Comparison of ENCODE assay signal across 19 mouse cellular contexts in the genomic region with DNA sequence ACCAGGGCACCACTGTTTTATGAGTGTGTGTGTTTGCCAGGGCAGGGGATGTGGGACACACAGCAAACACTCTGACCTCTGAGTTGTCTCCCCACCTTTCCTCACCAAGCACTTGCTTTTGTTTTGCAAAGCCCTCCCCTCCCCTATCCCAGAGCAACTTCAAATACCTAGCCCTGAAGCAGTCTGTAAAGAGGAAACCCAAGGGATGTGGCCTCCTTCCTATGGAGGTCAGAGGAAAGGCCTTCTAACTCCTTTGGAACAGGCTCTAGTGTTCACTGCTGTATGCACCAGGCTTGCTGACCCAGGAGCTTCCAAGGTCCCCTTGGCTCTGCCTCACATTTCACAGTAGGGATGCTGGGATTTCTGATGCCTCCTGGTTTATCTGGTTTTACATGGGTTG. TPM values are rescaled to one million over a fixed set of nuclear protein-coding genes. Genes with fewer than 3 reads are reported as not detected.
DNase-seq lines count a peak whose midpoint lies in the region; ATAC-seq and TF ChIP-seq lines count a peak whose summit lies in the region.
"Had no signal": no experiment of that assay in that cellular context is flagged by ENCODE, and none has a peak within 500 bp of the region (broad histone marks: within the 10 kb centered on the region; RNA-seq: fewer than 3 reads in every experiment).

No protein-coding gene starts in this region.

- peak overlapping the region; percentile 71 for H3K27ac ChIP-seq in forebrain, embryonic 11.5 days (ENCODE audit: low read depth, low read length)
- no peak overlapping the region for H3K27ac ChIP-seq in forebrain, postnatal 0 days (ENCODE audit: low read depth, low read length)
- H3K27ac ChIP-seq in midbrain, embryonic 11.5 days (ENCODE audit: low read depth, low read length), result no peak overlapping the region
- H3K27ac ChIP-seq in midbrain, embryonic 16.5 days (ENCODE audit: low read length), result no peak overlapping the region
- H3K27ac ChIP-seq in forebrain, embryonic 12.5 days, result peak overlapping the region; percentile 81
- H3K27ac ChIP-seq: embryonic facial prominence, embryonic 12.5 days; heart, embryonic 13.5 days had no signal

- no peak overlapping the region for H3K4me3 ChIP-seq in forebrain, embryonic 11.5 days (ENCODE audit: low read depth, low read length)
- H3K4me3 ChIP-seq in forebrain, postnatal 0 days (ENCODE audit: low read depth, low read length), result no peak overlapping the region
- H3K4me3 ChIP-seq in midbrain, embryonic 11.5 days (ENCODE audit: low read depth, low read length), result no peak overlapping the region
- no peak overlapping the region for H3K4me3 ChIP-seq in midbrain, embryonic 16.5 days (ENCODE audit: low read depth, low read length)
- H3K4me3 ChIP-seq in forebrain, embryonic 12.5 days (replicated peaks), result no peak overlapping the region
- H3K4me3 ChIP-seq: embryonic facial prominence, embryonic 12.5 days; heart, embryonic 13.5 days had no signal

- DNase-seq in forebrain, embryonic 11.5 days (ENCODE audit: low spot score), result no peak
- DNase-seq in forebrain, postnatal 0 days, result no peak
- DNase-seq in midbrain, embryonic 11.5 days (ENCODE audit: low spot score, missing footprints), result peak; percentile 64
- DNase-seq in frontal cortex, adult 2 months (ENCODE audit: extremely low spot score in 1 of 2, low spot score in 1 of 2), result no peak
- no peak for DNase-seq in heart, adult 8-10 months (ENCODE audit: low spot score)
- DNase-seq: adrenal gland, postnatal 14 days; cerebellum, adult 11-12 months; cerebellum, adult 9-10 months; gastrocnemius, postnatal 14 days; heart, postnatal 36 days had no signal

- no peak overlapping the region for H3K9ac ChIP-seq in forebrain, embryonic 11.5 days (ENCODE audit: low read length)
- H3K9ac ChIP-seq in forebrain, postnatal 0 days, result no peak overlapping the region
- H3K9ac ChIP-seq in midbrain, embryonic 11.5 days (ENCODE audit: low read length), result no peak overlapping the region
- no peak overlapping the region for H3K9ac ChIP-seq in midbrain, embryonic 16.5 days (ENCODE audit: low read depth, low read length)
- H3K9ac ChIP-seq in forebrain, embryonic 12.5 days, result no peak overlapping the region
- H3K9ac ChIP-seq: embryonic facial prominence, embryonic 12.5 days; heart, embryonic 13.5 days had no signal

- H3K27me3 ChIP-seq in forebrain, embryonic 11.5 days (ENCODE audit: control insufficient read depth, insufficient read depth, low read length), result no peaks in the 10 kb centered on the region
- no peaks in the 10 kb centered on the region for H3K27me3 ChIP-seq in forebrain, postnatal 0 days (ENCODE audit: insufficient read depth, low read length)
- H3K27me3 ChIP-seq in midbrain, embryonic 11.5 days (ENCODE audit: control insufficient read depth, insufficient read depth, low read length), result no peaks in the 10 kb centered on the region
- no peaks in the 10 kb centered on the region for H3K27me3 ChIP-seq in midbrain, embryonic 16.5 days (ENCODE audit: control insufficient read depth, insufficient read depth, low read depth, low read length)
- no peaks in the 10 kb centered on the region for H3K27me3 ChIP-seq in forebrain, embryonic 12.5 days
- H3K27me3 ChIP-seq: embryonic facial prominence, embryonic 12.5 days; heart, embryonic 13.5 days had no signal

- H3K4me1 ChIP-seq in forebrain, embryonic 11.5 days (replicated peaks; ENCODE audit: control insufficient read depth, insufficient read depth, low read length), result peaks cover 10% of the 10 kb centered on the region
- H3K4me1 ChIP-seq in forebrain, postnatal 0 days (ENCODE audit: insufficient read depth), result peaks cover 8% of the 10 kb centered on the region; the same call in 1 of the 2 replicates
- no peaks in the 10 kb centered on the region for H3K4me1 ChIP-seq in midbrain, embryonic 11.5 days (ENCODE audit: control insufficient read depth, insufficient read depth, low read length)
- H3K4me1 ChIP-seq in midbrain, embryonic 16.5 days (ENCODE audit: control insufficient read depth, insufficient read depth, low read length), result peaks cover 10% of the 10 kb centered on the region
- H3K4me1 ChIP-seq in forebrain, embryonic 12.5 days, result peaks cover 40% of the 10 kb centered on the region

- H3K36me3 ChIP-seq in forebrain, embryonic 11.5 days (ENCODE audit: control insufficient read depth, insufficient read depth, low read length), result no peaks in the 10 kb centered on the region
- H3K36me3 ChIP-seq in forebrain, postnatal 0 days (ENCODE audit: insufficient read depth), result no peaks in the 10 kb centered on the region
- H3K36me3 ChIP-seq in midbrain, embryonic 11.5 days (ENCODE audit: control insufficient read depth, insufficient read depth, low read length), result no peaks in the 10 kb centered on the region
- H3K36me3 ChIP-seq in midbrain, embryonic 16.5 days (ENCODE audit: control insufficient read depth, insufficient read depth, low read length), result no peaks in the 10 kb centered on the region
- no peaks in the 10 kb centered on the region for H3K36me3 ChIP-seq in forebrain, embryonic 12.5 days (replicated peaks)
- H3K36me3 ChIP-seq: embryonic facial prominence, embryonic 12.5 days; G1E; heart, embryonic 13.5 days had no signal

- no peak for TF ChIP-seq CTCF in forebrain, postnatal 0 days (IDR thresholded peaks at IDR 0.05; ENCODE audit: low read depth)

- ATAC-seq in forebrain, embryonic 11.5 days (replicated peaks; ENCODE audit: low FRiP score), result no peak
- ATAC-seq in forebrain, postnatal 0 days, result no peak
- no peak for ATAC-seq in midbrain, embryonic 11.5 days (ENCODE audit: low FRiP score)
- ATAC-seq in midbrain, embryonic 16.5 days, result no peak
- ATAC-seq in forebrain, embryonic 12.5 days (ENCODE audit: low FRiP score), result no peak
- ATAC-seq in granulocyte monocyte progenitor cell, adult 5-6 weeks (replicated peaks; ENCODE audit: poor library complexity, severe bottlenecking), result no peak
- ATAC-seq: activated CD4-positive, CD25-positive, alpha-beta regulatory T cell, adult 4 months; hindbrain, postnatal 0 days had no signal

- H3K9me3 ChIP-seq in forebrain, embryonic 11.5 days (ENCODE audit: control insufficient read depth, low read length), result no peaks in the 10 kb centered on the region
- H3K9me3 ChIP-seq in forebrain, postnatal 0 days (ENCODE audit: low read length), result no peaks in the 10 kb centered on the region
- H3K9me3 ChIP-seq in midbrain, embryonic 11.5 days (ENCODE audit: control insufficient read depth, low read length), result no peaks in the 10 kb centered on the region
- no peaks in the 10 kb centered on the region for H3K9me3 ChIP-seq in midbrain, embryonic 16.5 days (replicated peaks; ENCODE audit: control insufficient read depth, low read length, poor library complexity, severe bottlenecking)
- no peaks in the 10 kb centered on the region for H3K9me3 ChIP-seq in forebrain, embryonic 12.5 days
- H3K9me3 ChIP-seq: embryonic facial prominence, embryonic 12.5 days; heart, embryonic 13.5 days had no signal

- no peak overlapping the region for H3K4me2 ChIP-seq in forebrain, embryonic 11.5 days (ENCODE audit: low read depth, low read length, severe bottlenecking)
- H3K4me2 ChIP-seq in forebrain, postnatal 0 days (ENCODE audit: low read depth), result no peak overlapping the region
- H3K4me2 ChIP-seq in midbrain, embryonic 11.5 days, result no peak overlapping the region
- no peak overlapping the region for H3K4me2 ChIP-seq in midbrain, embryonic 16.5 days (ENCODE audit: low read length)
- H3K4me2 ChIP-seq in forebrain, embryonic 12.5 days, result no peak overlapping the region
- H3K4me2 ChIP-seq: embryonic facial prominence, embryonic 12.5 days; heart, embryonic 13.5 days had no signal

RNA-seq across cellular contexts. Expression of a gene that starts 39.5 kb away (rescaled TPM):
- polyA plus RNA-seq in forebrain, embryonic 11.5 days (2014; fragmentation: Nextera tagmentation; extraction: Ambion mirVana), result 4.6 TPM in 2 replicates
- 11.7 and 14.0 TPM in 2 replicates for total RNA-seq in forebrain, postnatal 0 days (2014; rRNA removed)
- polyA plus RNA-seq in forebrain, postnatal 0 days (2015; fragmentation: Nextera tagmentation; extraction: Ambion mirVana), result 1.4 and 2.6 TPM in 2 replicates
- polyA plus RNA-seq in midbrain, embryonic 11.5 days (2014; fragmentation: Nextera tagmentation; extraction: Ambion mirVana), result 0.83 and 1.1 TPM in 2 replicates
- polyA plus RNA-seq in midbrain, embryonic 16.5 days (2015; fragmentation: Nextera tagmentation; extraction: Ambion mirVana), result 2.1 and 2.5 TPM in 2 replicates
- 3.4 and 5.0 TPM in 2 replicates for polyA plus RNA-seq in forebrain, embryonic 12.5 days (2016; fragmentation: Nextera tagmentation; extraction: Ambion mirVana)
- total RNA-seq in granulocyte monocyte progenitor cell, adult 5-6 weeks (2014; fragmentation: Nextera tagmentation), result 21.9 and 26.8 TPM in 2 replicates
- total RNA-seq in granulocyte monocyte progenitor cell, adult 5-6 weeks (2017), result 16.2 and 20.9 TPM in 2 replicates
- 14.5 and 21.9 TPM in 2 replicates for polyA plus RNA-seq in frontal cortex, adult 2 months (2012; rRNA removed)
- 1 to 10 TPM; 1.6 to 2.3 (median 2.1) TPM for total RNA-seq in heart, adult 8-10 months (2022)
- polyA plus RNA-seq: C2C12, G1E had no signal

Comparison
In these comparisons a context has a peak if more than half of its experiments do, and no peak if none do; other contexts are left out.
1. H3K27ac ChIP-seq: peak in forebrain, embryonic 11.5 days (single experiment) and forebrain, embryonic 12.5 days (single experiment); none in forebrain, postnatal 0 days (single experiment), midbrain, embryonic 11.5 days (single experiment) and midbrain, embryonic 16.5 days (single experiment).